Mouse (Mus musculus): ENCODE data around the gene Mical2.

GRCm38 (mm10) chr7:112416058-112416526 is 190.4 kb downstream of the Mical2 start:
- TF ChIP-seq CTCF (IDR thresholded peaks at IDR 0.05; ENCODE audit: extremely low read depth, insufficient read length, insufficient replicate concordance, low read depth, low read length) (no peak), POLR2A (IDR thresholded peaks at IDR 0.05; ENCODE audit: low read depth, low read length) (no peak)
